Mouse (Mus musculus): Measurements from ENCODE around the gene Sh2d3c. TPM values are rescaled to one million over a fixed set of nuclear protein-coding genes. Genes with fewer than 3 reads are reported as not detected.
A peak's percentile ranks its signal among the peaks of the same experiment; 100 is the strongest.

Gene Sh2d3c
- total RNA-seq, 2 experiments from 2014 or later, result 33.1 to 37.2 TPM

DNA sequence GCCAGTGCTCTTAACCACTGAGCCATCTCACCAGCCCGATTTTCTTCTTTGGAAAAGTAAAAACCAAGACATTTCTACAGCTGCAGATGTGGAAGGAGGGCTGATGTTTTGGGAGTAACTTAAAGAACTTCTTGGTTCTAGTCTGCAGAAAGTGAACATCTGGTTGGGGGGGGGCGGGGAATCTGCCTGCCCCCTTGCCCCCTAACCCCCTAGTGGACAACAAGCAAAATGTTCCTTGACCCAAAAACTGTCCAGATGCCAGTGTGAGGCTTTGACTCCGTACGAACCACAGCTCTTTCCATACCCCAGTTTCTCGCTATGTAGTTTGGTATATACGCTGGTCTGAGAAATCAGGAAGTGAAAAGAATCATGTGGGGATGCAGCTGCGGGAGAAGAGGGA, 29.3 kb downstream of the Sh2d3c start:
- intact Hi-C loops (cut with DNase I), result no loop called here
- DNase-seq, result no peak

DNA sequence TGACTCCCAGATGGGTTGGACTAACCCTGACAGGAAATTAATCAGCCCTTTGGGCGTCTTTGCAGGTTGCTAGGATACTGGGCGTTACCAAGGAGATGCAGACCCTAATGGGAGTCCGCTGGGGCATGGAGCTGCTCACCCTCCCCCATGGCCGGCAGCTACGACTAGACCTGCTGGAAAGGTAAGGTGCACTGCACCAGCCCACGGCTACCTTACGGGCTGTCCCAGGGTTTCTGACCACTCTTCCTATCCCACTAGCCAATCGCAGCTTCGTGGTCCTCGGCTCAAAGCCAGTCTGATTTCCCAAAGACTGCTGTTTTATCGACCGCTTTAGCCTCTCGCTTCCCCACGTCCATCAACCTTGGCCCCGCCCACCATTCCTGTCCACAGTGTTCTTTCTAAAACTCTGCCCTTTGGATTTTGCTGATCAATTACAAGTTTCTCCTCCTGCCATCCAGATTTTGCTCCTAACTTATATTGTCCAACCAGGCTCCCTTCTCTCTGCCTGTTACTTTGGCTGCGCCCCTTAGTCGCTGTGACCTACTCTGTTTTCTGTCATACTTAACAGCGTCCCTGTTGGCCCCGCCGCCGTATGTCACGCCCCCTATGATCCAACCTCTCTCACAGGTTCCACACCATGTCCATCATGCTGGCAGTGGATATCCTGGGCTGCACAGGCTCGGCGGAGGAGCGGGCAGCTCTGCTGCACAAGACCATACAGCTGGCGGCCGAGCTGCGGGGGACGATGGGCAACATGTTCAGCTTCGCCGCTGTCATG, 30.2 kb downstream of the Sh2d3c start:
- intact Hi-C loops (cut with DNase I), result no loop called here
- DNase-seq, result peak; percentile 56

DNA sequence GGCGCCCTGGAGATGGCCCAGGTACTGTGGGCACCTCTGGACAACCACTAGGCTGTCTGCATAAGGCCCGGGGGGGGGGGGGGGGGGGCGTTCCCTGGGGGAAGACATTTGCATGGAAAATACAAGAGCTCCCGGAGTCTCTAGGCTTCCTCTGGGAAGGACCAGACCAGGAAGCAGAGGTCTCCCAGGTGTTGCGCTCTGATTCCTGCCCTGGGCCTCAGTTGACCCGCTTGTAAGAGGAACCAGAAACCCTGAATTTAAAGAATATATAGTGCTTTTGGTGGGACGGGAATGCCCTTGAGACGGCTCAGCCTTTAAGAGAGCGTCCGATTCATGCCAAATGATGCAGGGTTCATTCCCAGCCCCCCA, 30.8 kb downstream of the Sh2d3c start:
- intact Hi-C loops (cut with DNase I), result no loop called here
- DNase-seq, result no peak

DNA sequence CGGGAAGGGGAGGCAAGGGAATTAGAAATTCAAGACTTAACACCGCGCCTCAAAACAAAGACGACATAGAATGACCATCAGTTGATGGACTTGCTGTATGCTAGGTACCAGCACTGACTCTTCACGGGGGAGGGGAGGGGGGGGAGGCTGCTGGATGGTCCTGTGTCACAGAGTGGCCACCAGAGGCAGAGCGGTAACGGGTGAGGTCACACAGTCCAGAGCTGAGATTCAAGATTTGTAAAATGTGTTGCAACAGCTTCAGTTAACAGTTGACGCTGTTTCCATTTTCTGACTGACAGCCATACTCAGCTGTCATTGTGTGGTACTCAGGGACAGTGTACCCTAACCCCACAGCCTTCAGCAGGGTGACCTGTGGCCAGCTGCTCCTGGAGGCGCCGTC, 31.3 kb downstream of the Sh2d3c start:
- intact Hi-C loops (cut with DNase I), result no loop called here
- DNase-seq, result no peak

DNA sequence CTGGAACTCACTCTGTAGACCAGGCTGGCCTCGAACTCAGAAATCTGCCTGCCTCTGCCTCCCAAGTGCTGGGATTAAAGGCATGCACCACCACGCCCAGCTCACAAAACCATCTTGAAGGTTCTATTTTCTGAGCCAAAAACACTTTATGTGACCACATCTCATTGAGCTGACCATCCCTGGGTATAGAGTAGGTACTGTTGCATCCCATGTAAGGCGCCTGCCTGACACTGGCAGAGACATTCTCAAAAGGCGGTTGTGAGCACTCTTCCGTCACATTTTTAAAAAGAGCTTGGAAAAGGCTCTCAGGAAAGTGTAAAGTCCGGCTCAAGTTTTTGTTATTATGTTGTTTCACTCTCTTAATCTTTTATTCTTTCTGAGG, 35.8 kb downstream of the Sh2d3c start:
- DNase-seq, result no peak
- intact Hi-C loops (cut with DNase I), result loop anchor here (2.0 kb wide), 1 partner anchor 44 kb away; the partner anchor contains the start of gene Cdk9

DNA sequence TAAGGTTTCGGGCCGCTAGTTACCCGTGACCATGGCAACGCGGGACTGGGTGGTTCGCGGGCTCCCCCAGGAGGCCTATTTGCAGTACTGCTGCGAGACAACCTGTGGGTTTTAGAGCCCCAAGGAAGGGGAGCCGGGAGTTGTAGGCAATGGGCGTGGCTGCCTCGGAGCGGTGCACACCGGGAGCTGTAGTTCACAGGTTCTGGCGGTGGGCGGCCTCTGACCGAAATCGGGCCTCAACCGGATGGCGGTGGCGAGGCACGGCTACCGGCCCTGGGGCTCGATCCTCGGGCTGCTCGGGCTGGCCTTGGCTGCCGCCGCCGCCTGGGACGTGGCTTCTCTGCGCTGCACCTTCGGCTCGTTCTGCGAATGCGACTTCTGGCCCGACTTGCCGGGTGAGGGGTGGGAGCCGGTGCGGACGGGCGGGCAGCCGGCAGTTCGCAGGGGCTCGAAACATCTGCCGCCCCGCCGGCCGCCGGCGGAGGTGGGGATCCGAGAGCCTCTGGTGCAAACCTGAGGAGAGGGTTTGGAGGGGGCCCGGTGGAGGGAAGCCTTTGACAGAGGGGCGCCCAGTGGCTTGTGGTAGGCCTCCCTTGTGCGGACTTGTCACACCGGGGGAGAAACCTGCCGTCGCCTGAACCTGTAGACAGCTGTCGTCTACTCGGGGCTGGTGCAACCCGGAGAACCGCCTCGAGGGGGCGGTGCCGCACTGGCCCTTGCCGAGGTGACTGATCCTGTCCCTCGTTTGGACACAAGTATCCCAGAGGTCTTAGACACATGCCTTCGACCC, 36.4 kb downstream of the Sh2d3c start, which contains the start of gene Tor2a:
Tor2a (plus strand) TSS at position 179 of the 790 bp plus-strand sequence.
- intact Hi-C loops (cut with DNase I), result loop anchor here (2.0 kb wide), 1 partner anchor 44 kb away; the partner anchor contains the start of gene Cdk9
- peak; percentile 98 for DNase-seq

DNA sequence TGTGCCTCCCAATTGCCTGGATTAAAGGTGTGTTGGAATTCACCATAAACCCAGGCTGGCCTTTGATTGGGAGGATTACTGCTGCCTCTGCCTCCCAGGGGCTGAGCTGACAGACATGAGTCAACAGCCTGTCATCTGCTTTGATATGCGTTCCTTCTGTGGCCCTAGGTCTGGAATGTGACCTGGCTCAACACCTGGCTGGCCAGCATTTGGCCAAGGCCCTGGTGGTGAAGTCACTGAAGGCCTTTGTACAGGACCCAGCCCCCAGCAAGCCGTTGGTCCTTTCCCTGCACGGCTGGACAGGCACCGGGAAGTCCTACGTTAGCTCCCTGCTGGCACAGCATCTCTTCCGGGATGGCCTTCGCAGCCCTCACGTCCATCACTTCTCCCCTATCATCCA, 37.6 kb downstream of the Sh2d3c start:
- intact Hi-C loops (cut with DNase I), result no loop called here
- no peak for DNase-seq

DNA sequence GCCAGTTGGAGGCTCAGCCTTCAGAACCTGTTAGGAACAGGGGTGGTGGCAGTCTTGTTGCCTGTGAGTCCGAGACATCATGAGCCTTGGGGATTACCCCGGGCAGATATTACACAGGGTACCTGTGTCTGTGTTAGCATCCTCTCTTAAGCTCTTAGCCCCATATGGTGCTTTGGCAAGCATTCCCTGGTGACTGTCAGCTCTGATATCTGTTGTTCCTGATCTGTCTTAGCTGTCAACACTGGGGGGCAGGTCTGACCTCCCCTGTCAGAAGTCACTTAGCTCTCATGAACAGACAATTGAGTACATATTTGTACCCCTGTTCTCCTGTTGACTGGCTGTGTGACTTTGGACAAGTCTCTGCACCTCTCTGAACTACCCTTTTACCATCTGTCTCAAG, 38.1 kb downstream of the Sh2d3c start:
- no peak for DNase-seq
- intact Hi-C loops (cut with DNase I), result no loop called here

DNA sequence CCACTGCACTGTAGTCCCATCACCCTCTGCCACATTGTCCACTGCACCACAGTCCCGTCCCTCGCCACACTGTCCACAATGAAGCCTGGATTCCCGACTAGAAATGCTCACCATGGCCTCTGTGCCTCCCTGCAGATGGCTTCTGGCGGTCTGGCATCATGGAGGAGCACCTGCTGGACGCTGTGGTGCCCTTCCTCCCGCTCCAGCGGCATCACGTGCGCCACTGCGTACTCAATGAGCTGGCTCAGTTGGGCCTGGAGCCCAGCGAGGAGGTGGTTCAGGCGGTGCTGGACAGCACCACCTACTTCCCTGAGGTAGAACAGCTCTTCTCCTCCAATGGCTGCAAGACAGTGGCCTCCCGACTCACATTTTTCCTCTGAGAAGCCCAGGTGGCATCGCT, 40.5 kb downstream of the Sh2d3c start:
- DNase-seq, result peak; percentile 40

DNA sequence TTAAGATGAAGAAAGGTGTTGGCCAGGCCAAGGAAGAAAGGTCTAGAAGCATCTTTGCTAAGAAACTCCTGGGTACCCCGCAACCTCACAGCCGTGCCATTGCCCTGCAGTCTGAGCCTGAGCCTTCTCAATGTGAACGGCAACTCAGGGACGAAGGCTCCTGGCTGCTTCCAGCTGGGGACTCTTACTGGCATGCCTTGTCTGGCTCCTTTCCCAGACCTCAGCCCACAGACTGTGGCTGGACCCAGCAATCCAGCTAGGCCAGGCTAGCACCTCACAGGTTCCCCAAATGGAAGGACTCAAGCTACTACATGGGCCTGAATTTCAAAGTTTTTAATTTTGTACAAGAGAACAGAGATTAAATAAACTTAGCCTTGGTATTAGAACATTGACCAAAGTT, 41.0 kb downstream of the Sh2d3c start:
- peak; percentile 49 for DNase-seq
- intact Hi-C loops (cut with DNase I), result no loop called here

More for the DNA sequence above, 40.5 kb downstream of the Sh2d3c start:
- intact Hi-C loops (cut with DNase I), result no loop called here

DNA sequence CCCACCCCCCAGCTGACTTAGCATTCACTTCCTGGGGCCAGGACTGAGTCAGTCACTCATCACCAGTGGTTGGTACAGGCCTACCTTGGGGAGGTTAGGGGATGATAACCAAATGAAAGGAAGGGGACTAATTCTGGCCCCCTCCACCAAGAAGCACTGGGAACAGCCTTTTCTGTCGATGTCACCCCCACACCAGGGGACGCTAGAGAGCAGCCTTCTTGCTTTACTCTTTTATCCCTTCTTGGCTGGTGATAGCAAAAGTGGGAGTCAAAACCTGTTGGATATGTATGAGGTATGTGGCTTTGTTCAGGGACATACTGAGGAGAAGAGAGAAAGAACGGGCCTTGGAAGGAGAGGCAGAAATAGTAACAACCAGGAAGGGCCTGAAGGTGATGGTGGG, 42.5 kb downstream of the Sh2d3c start:
- intact Hi-C loops (cut with DNase I), result no loop called here
- no peak for DNase-seq

DNA sequence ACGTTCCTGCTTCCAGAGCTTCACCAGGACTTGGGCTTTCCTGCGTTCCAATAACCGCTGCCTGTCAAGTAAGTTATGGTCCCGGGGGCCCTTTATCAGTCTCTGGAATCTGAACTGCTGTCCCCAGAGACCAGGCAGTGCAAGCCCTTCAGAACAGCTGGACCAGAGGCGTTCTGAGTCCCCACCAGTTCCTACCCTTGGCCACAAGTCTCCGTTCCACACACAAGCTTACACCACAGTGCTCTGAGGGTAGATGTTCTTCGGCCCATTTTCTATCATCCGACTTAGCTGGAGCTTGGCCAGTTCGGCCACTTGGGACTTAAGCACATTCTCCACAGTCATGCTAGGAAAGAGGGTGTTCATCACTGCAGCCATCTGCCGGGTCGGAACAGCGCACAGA, 46.4 kb downstream of the Sh2d3c start:
- intact Hi-C loops (cut with DNase I), result no loop called here

DNA sequence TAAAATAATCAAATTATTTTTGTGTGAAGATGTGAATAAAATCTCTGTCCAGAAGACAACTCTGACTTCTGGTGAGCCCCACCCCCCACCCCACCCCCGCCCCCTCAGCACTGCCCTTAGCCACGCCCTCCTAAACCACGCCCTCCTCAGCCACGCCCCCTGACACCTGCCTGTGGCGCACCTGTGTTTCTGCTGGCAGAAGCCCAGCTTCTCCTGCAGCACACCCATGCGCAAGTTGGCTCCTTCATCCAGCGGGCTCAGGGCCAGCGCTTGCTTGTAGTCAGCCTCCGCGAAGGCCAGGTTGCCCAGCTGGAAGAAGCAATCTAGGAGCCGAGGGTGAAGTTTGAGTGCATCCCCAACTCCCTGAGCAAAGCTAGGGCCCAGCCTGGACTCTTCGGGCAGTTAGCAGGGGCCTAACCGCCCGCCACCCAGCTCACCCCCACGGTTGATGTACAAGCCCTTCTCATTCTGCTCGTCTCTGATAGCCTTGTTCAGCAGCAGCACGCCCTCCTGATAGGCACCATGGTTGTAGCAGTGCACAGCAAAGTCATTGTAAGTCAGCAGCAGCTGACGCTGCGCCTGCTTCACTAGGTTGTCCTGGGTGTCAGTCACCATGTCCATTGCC, 47.9 kb downstream of the Sh2d3c start:
- intact Hi-C loops (cut with DNase I), result no loop called here
- peak; percentile 66 for DNase-seq

More for the DNA sequence above, 46.4 kb downstream of the Sh2d3c start:
- DNase-seq, result no peak

DNA sequence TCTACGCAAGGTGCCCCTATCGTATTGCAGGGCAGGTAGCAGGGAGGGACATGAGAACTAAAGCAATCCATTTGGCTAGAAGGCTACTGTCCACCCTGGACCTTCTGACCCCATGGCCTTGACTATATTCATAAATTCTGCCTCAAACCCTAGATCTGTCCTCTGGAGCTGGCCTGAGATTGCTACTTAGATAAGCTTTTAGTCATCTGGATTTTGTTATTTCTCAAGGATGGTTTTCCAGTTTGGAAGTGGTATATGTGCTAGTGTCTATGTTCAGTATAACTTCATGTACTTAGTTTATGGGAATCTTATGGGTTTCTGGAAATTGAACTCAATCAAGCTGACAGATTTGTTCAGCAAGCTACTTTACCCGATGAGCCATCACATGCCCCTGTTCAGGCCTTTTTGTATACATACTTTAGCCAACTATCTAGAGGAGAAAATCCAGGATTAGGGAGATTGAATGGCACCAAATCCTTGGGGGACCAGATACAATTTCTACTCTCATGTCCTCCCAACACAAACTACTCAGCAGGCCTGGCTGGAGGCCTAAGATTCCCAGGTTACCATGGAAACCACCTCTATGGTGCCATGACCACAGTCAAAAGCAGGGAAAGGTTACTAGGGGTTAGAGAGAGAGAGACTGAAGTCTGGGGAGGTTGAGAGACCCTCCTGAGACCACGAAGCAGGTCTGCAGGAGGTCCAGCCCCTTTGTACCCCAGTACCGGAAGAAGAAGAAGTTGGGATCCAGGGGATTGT, 48.7 kb downstream of the Sh2d3c start:
- peak; percentile 48 for DNase-seq
- intact Hi-C loops (cut with DNase I), result no loop called here

DNA sequence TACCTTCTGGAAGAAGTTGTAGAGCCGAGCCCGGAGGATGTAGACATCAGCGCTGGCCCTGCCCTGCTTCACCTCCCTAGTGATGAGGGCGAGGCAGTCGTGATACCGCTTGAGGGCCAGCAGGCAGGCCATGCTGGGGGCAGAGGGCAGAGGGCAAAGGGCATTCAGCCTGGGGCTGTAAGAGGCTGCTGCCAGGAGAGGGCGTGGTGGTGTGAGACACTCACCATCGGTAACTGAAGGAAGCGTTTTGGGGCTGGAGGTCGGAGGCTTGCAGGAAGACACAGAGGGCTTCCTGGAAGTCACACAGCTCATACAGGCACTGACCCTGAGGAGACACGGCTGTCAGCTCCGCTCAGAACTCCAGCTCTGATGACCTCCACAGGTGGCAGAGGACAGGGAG, 51.0 kb downstream of the Sh2d3c start:
- intact Hi-C loops (cut with DNase I), result no loop called here
- DNase-seq, result no peak

DNA sequence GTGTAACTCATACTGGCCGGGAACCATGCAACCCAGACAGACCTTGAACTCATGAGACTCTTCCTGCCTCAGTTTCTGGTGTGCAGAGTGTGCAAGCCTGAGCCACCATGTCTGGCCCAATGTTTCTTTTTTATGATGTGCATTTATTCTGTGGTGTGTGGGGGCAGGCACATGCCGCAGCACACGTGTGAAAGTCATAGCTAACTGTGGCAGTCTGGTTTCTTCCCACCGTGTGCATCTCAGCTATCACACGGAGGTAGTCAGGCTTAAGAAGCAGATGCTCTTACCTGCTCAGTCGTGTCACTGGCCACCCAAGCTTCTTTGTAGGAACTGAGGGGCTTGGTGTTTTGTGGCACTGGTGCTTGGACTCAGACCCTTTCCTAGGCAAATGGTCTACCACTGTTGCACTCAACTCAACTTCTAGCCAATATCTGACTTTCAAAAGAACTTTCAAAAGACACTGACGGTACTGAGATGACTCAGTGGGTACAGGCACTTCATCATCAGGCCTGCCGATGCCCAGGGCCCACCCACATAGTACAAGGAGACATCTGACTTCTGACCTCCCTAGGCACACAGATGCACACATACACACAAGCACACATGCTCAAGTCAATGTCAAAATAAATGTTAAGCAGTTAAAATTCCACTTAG, 51.9 kb downstream of the Sh2d3c start:
- intact Hi-C loops (cut with DNase I), result no loop called here
- DNase-seq, result no peak

DNA sequence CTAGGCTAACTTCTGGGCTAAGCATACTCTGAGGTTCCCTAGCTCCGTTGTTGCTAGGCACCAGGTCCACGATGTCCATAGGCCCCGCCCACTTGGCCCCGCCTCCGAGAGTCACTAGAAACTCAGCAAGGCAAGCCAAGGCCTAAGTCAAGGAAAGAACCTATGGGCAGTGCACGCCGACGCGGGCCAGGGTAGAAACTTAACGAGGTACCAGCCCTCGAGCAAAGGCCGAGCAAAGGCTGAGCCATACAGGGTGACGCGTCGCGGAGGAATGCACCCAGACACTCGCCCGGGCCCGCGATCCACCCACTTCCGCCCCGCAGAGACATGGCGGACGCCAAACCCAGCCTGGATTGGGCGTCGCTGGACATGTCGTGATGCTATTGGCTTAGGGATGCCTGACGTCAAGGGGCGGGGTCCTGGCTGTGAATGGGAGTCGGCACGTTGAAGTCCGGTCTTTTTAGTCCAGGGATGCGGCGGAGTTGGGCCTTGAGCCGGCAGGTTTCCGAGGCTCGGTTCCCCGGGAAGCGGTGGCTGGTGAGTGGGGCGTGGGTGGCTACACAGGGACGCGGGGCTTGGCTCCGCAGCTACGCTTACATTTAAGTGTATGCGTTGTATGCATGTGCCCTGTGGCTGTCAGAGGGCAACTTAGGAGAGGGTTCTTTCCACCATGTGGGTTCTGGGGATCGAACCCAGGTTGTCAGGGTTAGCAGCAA, 54.7 kb downstream of the Sh2d3c start, which contains the start of the genes Ttc16 and Ptrh1:
Ttc16 (minus strand) TSS at position 275 of the 716 bp plus-strand sequence.
Ptrh1 (plus strand) TSS at position 428 of the 716 bp plus-strand sequence.
- DNase-seq, result peak; percentile 97
- intact Hi-C loops (cut with DNase I), result no loop called here

DNA sequence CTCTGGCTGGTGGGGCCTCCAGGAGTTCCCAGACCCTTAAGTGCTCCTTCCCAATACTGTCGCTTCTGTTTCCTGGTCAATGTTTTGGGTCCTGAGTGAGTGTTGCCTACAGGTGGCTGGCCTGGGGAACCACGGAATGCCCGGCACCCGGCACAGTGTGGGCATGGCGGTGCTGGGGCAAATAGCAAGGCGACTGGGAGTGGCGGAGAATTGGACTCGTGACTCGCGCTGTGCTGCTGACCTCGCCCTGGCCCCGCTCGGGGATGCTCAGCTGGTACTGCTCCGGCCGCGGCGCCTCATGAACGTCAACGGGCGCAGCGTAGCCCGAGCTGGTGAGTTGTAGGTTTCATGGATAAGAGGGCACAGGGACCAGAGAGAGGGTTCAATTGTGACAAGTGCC, 55.3 kb downstream of the Sh2d3c start:
- intact Hi-C loops (cut with DNase I), result no loop called here
- DNase-seq, result no peak

DNA sequence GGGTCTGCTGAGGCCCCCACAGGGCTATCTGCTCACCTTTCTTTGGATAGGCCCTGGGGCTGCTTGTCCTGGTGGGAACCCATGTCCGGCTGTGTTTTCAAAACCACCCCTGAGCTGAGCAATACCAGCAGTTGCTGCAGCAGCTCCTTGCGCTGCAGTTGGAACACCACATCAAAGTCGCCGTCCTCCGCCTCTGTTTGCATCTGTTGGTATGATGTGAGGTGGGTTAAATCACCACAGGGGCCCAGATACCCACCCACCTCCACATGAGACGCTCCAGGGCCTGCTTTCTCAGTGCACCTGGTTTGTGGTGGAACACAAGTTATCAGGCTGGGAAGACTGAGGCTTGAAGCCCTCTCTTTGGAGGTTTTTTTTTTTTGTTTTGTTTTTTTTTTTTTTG, 57.2 kb downstream of the Sh2d3c start:
- no peak for DNase-seq
- intact Hi-C loops (cut with DNase I), result no loop called here

Measured in left cerebral cortex, postnatal 4 days (tissue).